Mouse (Mus musculus) heart, postnatal 0 days (tissue): ENCODE measurements around the gene Bcas3.

Experiments
- CTCF ChIP-seq: IDR thresholded peaks from 2 replicates; pipeline ENCODE4 v1.5.1; 2016; ENCODE audit warnings: antibody characterized with exemption, control low read depth, low read depth
- EP300 ChIP-seq: IDR thresholded peaks from 2 replicates; pipeline ENCODE4 v1.6.1; 2016; ENCODE audit warnings: antibody characterized with exemption, low read depth

DNA sequence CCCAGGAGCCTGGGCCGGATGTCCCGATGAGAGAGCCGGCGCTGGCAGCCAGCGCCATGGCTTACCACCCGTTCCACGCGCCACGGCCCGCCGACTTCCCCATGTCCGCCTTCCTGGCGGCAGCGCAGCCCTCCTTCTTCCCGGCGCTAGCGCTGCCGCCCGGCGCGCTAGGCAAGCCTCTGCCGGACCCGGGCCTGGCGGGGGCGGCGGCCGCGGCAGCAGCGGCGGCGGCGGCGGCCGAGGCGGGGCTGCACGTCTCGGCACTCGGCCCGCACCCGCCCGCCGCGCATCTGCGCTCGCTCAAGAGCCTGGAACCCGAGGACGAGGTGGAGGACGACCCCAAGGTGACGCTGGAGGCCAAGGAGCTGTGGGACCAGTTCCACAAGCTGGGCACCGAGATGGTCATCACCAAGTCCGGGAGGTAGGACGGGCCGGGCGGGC, 480.1 kb downstream of the Bcas3 start:
- TF ChIP-seq CTCF, result no peak
- no peak for TF ChIP-seq EP300
